Mouse (Mus musculus): ENCODE measurements at regions not wholly inside any gene's neighbourhood (a gene's known extent, or its start where the extent isn't known, plus 50 kb on each side); places are given as distances from the start of the nearest gene placed in this dataset.
"Not testable (repeated sequence)": the region's sequence is repeated elsewhere in the genome, so short reads cannot be mapped to it uniquely, and the experiment has no call there.

DNA sequence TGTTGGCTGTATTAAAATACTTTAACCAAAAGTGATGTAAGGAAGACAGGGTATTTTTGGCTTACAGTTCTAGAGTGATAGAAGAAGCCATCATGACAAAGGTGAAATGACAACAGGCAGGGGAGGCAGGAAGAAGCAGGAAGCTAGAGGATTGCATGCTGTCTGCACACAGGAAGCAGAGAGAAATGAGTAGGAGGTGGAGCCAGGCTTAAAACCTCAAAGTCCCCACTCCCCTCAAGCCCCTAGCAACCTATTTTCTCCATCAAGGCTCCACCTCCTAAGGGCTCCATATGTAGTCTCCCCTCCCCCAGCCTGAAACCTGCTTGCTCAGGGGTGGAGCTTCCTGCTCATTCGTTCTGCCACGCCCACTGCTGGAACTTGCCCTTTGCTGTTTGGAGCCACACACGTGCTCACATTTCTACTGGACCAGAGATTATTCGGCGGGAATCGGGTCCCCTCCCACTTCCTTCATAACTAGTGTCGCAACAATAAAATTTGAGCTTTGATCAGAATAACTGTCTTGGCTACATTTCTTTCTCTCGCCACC, 91.9 kb downstream of the Rassf10 start:
- 72% methylated on average over 8 of the region's 8 CpGs for WGBS
- peaks cover 12% of the 10 kb centered on the region for H3K4me1 ChIP-seq
- H3K4me3 ChIP-seq (replicated peaks); ATAC-seq (ENCODE audit: low FRiP score); H3K4me2 ChIP-seq; H3K27me3 ChIP-seq; H3K27ac ChIP-seq; H3K9ac ChIP-seq; H3K36me3 ChIP-seq (replicated peaks); H3K9me3 ChIP-seq: not testable (repeated sequence)

DNA sequence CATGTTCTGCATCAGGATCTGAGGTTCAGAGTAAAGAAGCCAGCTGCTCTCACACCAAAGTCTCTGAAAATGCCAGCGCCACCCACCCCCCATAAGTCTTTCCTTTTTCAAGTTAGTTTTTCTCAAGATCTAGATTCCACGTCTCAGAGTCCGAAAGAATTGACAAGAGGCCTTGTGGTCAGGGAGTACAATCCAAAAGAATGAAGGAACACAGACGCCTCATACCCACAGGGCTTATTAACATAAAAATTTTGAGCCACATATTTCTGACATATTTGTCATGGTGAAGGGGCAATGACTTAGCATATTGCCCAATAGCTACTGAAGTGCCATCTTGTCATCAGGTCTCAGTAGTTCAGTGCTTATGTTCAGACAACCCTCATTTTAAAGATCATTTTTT, 92.6 kb downstream of the Rassf10 start:
- Histone ChIP-seq H3K27ac (no peak overlapping the region), H3K36me3 (replicated peaks) (no peaks in the 10 kb centered on the region), H3K4me3 (replicated peaks) (no peak overlapping the region), H3K9ac (no peak overlapping the region), H3K4me2 (no peak overlapping the region), H3K4me1 (peaks cover 12% of the 10 kb centered on the region), H3K27me3 (0 out of 2 replicates have a peak, but pooled peaks cover 2% of the 10 kb centered on the region), H3K9me3 (no peaks in the 10 kb centered on the region)
- 94% methylated on average over 4 of the region's 4 CpGs for WGBS
- ATAC-seq (ENCODE audit: low FRiP score): no peak

DNA sequence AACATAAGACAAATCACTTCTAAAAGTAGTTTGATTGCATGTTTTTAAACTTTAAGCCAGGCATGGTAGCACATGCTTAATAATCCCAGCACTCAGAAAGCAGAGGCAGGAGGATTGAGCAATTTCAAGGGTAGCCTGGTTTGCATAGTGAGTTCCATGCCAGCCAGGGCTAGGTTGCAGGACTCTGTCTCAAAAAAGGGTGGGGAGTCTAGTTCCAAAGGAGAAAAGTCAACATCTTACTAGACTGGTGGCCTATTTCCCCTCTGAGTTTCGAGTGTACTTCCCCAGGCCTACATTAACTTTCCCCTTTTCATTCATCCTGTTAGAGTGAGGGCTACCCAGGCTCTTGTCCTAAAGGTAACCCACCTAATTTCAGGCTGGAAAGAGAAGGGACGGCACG, 93.8 kb downstream of the Rassf10 start:
- no peaks in the 10 kb centered on the region for H3K36me3 ChIP-seq (replicated peaks)
- H3K27me3 ChIP-seq: no peaks in the 10 kb centered on the region
- H3K4me2 ChIP-seq: no peak overlapping the region
- H3K9me3 ChIP-seq: no peaks in the 10 kb centered on the region
- H3K9ac ChIP-seq: no peak overlapping the region
- peak overlapping the region; percentile 71; the same call in 1 of the 2 replicates for H3K27ac ChIP-seq
- no peak for ATAC-seq (ENCODE audit: low FRiP score)
- no peak overlapping the region for H3K4me3 ChIP-seq (replicated peaks)
- 76% methylated on average over 3 of the region's 3 CpGs for WGBS
- peaks cover 15% of the 10 kb centered on the region for H3K4me1 ChIP-seq

DNA sequence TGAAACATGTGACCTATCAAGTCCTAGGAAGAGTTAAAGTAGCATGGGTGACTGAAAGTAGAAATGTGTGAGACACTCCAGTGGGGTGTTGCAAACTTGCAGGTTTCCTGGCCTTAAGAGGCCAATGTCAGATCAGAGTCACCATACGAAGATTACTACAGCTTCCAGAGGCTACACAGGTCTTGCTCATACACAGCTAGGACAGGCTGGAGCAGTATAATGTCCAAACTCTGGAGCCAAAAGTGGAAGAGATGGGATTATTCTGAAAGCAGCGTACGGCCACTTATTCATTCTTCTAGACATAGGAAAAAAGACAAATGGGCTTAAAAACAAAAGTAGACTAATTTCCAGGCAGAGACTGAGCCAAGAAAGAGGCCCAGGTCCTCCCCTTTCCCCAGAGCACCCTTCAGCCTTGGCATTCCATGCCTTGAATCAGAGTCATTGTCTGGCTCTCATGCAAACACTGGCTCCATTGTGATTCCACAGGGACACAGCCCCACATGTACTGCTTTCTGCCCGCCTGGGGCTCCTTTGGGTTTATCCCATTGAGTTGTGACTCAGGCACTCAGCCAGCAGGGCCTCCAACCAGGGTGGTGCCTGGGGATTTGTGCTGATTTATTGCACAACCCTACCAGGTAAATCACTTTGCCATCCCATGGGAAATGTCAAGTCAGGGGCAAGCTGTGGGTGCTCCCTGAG, 94.5 kb downstream of the Rassf10 start:
- peaks cover 21% of the 10 kb centered on the region for H3K4me1 ChIP-seq
- peak overlapping the region; percentile 71 for H3K27ac ChIP-seq
- ATAC-seq (ENCODE audit: low FRiP score): peak; percentile 74; the same call in 1 of the 2 replicates
- WGBS: 29% methylated on average over 4 of the region's 4 CpGs
- no peak overlapping the region for H3K4me3 ChIP-seq (replicated peaks)
- no peak overlapping the region for H3K4me2 ChIP-seq
- no peaks in the 10 kb centered on the region for H3K27me3 ChIP-seq
- no peak overlapping the region for H3K9ac ChIP-seq
- no peaks in the 10 kb centered on the region for H3K9me3 ChIP-seq
- no peaks in the 10 kb centered on the region for H3K36me3 ChIP-seq (replicated peaks)

DNA sequence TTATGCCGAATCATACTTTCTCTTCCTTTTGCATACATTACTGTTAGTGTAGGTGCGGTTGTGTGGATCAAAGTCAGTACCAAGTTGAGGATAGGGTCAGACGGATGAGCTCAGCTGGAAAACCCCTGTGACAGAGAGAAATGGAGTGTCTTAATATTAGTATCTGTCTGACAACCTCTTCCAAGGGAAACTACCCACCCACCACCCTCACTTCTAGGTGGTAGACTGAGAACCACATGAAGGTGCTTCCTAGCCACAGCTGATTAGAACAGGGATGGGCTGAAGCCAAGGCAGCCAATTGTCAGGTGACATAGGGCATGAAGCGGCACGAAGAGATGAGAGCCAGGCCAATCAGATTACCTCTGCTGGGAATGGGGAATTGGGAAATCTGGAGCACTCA, 95.7 kb downstream of the Rassf10 start:
- no peaks in the 10 kb centered on the region for H3K27me3 ChIP-seq
- ATAC-seq (ENCODE audit: low FRiP score): no peak

DNA sequence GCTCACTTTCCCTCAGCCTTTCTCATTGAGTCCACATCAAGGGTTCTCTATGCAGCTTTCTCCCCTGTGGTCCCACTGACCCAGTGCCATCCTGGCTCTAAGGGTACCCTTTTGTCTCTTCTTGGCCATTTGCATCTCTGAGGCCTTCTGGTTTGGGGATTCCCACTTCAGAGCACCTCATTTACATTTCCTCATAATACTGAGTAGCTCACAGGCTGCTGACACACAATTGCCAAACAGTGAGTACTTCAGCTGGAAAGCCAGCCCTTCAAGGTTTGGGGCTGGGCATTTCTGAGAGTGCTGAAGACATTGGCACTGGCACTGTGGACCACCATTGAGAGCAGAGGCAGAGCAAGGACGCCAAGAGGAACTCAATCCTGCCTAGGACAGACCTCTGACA, 99.2 kb downstream of the Rassf10 start:
- H3K27me3 ChIP-seq: 0 out of 2 replicates have a peak, but pooled peaks cover 3% of the 10 kb centered on the region

More for the DNA sequence above, 95.7 kb downstream of the Rassf10 start:
- Histone ChIP-seq H3K9me3 (no peaks in the 10 kb centered on the region), H3K36me3 (replicated peaks) (no peaks in the 10 kb centered on the region), H3K4me1 (peaks cover 23% of the 10 kb centered on the region), H3K4me2 (no peak overlapping the region), H3K4me3 (replicated peaks) (no peak overlapping the region), H3K9ac (no peak overlapping the region), H3K27ac (no peak overlapping the region)
- 94% methylated on average over 5 of the region's 5 CpGs for WGBS

DNA sequence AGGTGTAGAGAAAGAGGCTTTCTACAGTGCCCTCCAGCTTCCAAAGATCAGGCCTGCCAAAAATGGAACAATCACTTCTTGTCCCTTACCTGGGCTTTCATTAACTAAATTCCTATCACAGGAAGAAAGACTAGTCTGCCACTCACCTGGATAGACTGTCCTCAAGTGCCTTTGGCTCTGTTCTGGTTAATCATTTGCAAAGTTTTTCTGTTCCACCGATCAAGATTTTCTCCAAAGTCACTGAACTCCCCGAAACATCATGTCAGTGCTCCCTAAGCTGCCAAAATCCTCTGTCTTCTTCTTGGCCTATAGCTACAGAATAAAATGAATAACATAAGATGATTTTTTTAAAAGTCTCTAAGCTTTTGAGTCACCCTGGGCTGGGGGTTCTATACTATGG, 102.7 kb downstream of the Rassf10 start:
- Histone ChIP-seq H3K4me2 (no peak overlapping the region), H3K9me3 (no peaks in the 10 kb centered on the region), H3K36me3 (replicated peaks) (no peaks in the 10 kb centered on the region), H3K9ac (no peak overlapping the region), H3K27me3 (0 out of 2 replicates have a peak, but pooled peaks cover 3% of the 10 kb centered on the region), H3K4me1 (peaks cover 15% of the 10 kb centered on the region), H3K27ac (no peak overlapping the region), H3K4me3 (replicated peaks) (no peak overlapping the region)
- whole genome bisulfite sequencing: 89% methylated on average over 2 of the region's 2 CpGs
- no peak for ATAC-seq (ENCODE audit: low FRiP score)

More for the DNA sequence above, 99.2 kb downstream of the Rassf10 start:
- Histone ChIP-seq H3K4me2 (no peak overlapping the region), H3K9me3 (no peaks in the 10 kb centered on the region), H3K4me3 (replicated peaks) (no peak overlapping the region), H3K4me1 (peaks cover 20% of the 10 kb centered on the region), H3K36me3 (replicated peaks) (no peaks in the 10 kb centered on the region), H3K9ac (no peak overlapping the region), H3K27ac (no peak overlapping the region)
- WGBS: 9% methylated on average over 1 of the region's 1 CpGs
- ATAC-seq (ENCODE audit: low FRiP score): 0 out of 2 replicates have a peak, but pooled peaks have one; percentile 4

DNA sequence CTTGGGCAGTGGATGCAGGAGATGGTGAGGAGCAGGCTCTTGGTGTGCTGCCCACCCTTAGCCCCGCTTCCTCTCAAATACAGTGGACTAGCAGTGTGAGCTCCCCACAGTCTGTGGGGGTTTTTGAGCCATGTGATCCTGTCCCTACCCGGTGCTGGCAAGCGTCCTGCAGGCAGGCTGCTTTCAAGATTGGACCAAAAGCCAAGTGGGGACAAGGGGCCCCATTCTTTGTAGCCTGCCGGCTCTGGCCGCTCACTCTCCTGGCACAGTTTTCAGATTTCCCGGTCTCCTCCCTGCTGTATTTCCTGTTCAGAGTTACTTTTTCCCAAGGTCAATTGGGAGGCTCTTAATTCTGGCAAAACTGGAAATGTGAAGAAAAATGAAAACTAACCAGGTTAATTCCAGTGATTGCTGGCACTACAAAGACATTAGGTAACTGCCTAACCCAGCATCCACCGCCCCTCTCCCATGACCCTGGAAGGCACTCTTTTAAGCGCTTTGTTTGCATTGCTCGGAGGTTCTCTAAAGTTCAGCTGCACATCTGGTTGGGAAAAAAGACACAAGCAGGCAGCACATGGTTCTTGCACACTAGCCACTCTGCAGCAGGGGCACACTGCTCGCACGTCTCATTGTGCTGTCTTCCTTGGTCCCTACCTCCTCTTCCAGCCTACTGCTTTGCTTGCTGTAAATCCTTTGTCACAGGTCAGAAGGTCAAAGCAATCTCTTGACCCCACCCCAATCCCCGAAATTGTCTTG, 105.6 kb downstream of the Rassf10 start:
- Histone ChIP-seq H3K4me3 (replicated peaks) (no peak overlapping the region), H3K27me3 (0 out of 2 replicates have a peak, but pooled peaks cover 7% of the 10 kb centered on the region), H3K4me1 (peaks cover 4% of the 10 kb centered on the region; the same call in 1 of the 2 replicates), H3K9me3 (no peaks in the 10 kb centered on the region), H3K4me2 (no peak overlapping the region), H3K36me3 (replicated peaks) (no peaks in the 10 kb centered on the region), H3K9ac (no peak overlapping the region), H3K27ac (no peak overlapping the region)
- ATAC-seq (ENCODE audit: low FRiP score): no peak
- 47% methylated on average over 12 of the region's 12 CpGs for WGBS

DNA sequence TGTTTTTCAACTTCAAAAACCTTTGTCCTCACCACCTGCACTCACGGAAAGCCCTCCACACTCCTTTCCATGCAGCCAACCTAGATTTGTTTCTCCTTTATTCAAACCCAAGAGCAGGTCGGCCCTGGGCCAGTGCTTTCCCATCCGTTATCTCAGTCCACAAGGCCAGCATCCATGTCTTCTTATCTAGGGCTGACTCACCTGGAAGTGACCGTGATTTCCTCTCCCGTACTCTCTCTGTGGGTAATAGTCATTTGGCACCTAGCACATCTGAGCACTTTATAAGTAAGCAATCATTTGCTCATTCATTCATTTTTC, 106.2 kb downstream of the Rassf10 start:
- no peak overlapping the region for H3K27ac ChIP-seq
- no peak overlapping the region for H3K4me3 ChIP-seq (replicated peaks)
- no peak for ATAC-seq (ENCODE audit: low FRiP score)
- no peaks in the 10 kb centered on the region for H3K36me3 ChIP-seq (replicated peaks)
- H3K27me3 ChIP-seq: 0 out of 2 replicates have a peak, but pooled peaks cover 7% of the 10 kb centered on the region
- 70% methylated on average over 5 of the region's 5 CpGs for WGBS
- H3K9ac ChIP-seq: no peak overlapping the region
- H3K4me1 ChIP-seq: peaks cover 4% of the 10 kb centered on the region; the same call in 1 of the 2 replicates
- H3K9me3 ChIP-seq: no peaks in the 10 kb centered on the region
- H3K4me2 ChIP-seq: no peak overlapping the region

DNA sequence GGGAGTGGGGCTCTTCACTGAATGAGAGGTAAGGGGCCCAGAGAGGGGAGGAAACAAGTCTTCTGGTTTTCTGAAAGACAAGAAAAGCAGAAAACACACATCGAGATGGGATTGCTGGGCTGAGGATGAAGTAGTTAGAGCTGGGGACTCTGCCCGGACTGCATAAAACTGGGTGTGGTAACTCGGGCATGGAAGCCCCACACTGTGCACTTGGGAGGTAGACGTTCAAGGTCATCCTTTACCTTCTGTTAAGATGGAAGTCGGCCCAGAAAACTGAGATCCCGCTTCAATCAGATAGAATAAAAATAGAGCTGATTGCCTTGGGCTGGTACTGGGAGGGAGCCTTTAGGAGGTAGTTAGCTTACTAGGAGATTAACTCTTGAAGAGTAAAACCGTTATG, 107.2 kb downstream of the Rassf10 start:
- no peak overlapping the region for H3K27ac ChIP-seq
- WGBS: 82% methylated on average over 7 of the region's 7 CpGs

DNA sequence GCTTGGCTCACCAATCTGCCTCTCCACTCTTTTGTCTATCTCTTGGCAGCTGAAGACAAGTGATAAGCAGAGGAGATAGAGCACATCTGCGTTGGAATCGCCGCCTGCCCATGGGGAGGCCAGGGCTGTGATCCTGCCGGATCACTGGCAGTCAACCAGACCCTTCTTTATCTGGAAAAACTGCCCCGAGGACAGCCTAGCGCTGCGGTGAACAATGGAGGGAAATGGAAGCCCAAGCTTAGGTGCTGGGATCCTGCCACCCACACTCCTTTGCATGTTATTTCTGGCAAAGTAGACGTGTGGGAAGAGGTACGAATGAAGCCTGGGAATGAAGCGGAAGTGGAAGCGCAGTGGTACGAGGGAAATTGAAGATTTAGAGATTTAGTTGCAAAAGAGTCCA, 112.8 kb downstream of the Rassf10 start:
- no peaks in the 10 kb centered on the region for H3K9me3 ChIP-seq
- 0 out of 2 replicates have a peak, but pooled peaks cover 3% of the 10 kb centered on the region for H3K27me3 ChIP-seq
- no peak overlapping the region for H3K9ac ChIP-seq
- H3K36me3 ChIP-seq (replicated peaks): no peaks in the 10 kb centered on the region
- H3K4me1 ChIP-seq: no peaks in the 10 kb centered on the region
- no peak overlapping the region for H3K27ac ChIP-seq
- H3K4me2 ChIP-seq: no peak overlapping the region
- WGBS: 86% methylated on average over 12 of the region's 12 CpGs
- ATAC-seq (ENCODE audit: low FRiP score): no peak
- H3K4me3 ChIP-seq (replicated peaks): no peak overlapping the region

More for the DNA sequence above, 107.2 kb downstream of the Rassf10 start:
- 0 out of 2 replicates have a peak, but pooled peaks cover 7% of the 10 kb centered on the region for H3K27me3 ChIP-seq
- H3K9ac ChIP-seq: no peak overlapping the region
- H3K4me2 ChIP-seq: no peak overlapping the region
- peaks cover 4% of the 10 kb centered on the region; the same call in 1 of the 2 replicates for H3K4me1 ChIP-seq
- ATAC-seq (ENCODE audit: low FRiP score): no peak
- H3K9me3 ChIP-seq: no peaks in the 10 kb centered on the region
- H3K36me3 ChIP-seq (replicated peaks): no peaks in the 10 kb centered on the region
- no peak overlapping the region for H3K4me3 ChIP-seq (replicated peaks)

DNA sequence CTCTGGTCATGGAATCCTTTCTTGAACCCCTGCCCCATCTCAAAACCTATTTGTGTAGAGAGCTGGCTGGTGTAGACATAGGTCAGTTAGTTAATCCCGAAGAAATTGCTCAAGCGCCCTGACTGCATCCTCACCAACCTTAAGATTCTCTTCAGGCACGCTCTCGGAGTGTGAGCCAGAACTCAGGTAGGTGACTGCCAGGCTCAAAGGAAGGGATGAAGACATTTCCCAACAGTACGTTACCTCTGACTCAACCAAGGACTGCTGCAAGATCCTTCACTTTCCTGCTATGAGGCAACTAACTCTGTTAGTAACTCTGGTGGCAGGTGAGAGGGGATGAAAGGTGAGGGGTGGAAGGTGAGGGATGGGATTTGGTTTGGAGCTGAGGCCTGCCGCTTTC, 114.5 kb downstream of the Rassf10 start:
- no peak for ATAC-seq (ENCODE audit: low FRiP score)
- 92% methylated on average over 6 of the region's 6 CpGs for WGBS
- Histone ChIP-seq H3K36me3 (replicated peaks) (no peaks in the 10 kb centered on the region), H3K4me3 (replicated peaks) (no peak overlapping the region), H3K9ac (no peak overlapping the region), H3K4me2 (no peak overlapping the region), H3K9me3 (no peaks in the 10 kb centered on the region), H3K27me3 (0 out of 2 replicates have a peak, but pooled peaks cover 9% of the 10 kb centered on the region), H3K27ac (no peak overlapping the region), H3K4me1 (no peaks in the 10 kb centered on the region)
